Mouse (Mus musculus) embryonic facial prominence, embryonic 15.5 days (tissue): ENCODE data around the gene Gm20388. TPM values are rescaled to one million over a fixed set of nuclear protein-coding genes. Genes with fewer than 3 reads are reported as not detected.
"Not testable (repeated sequence)": the region's sequence is repeated elsewhere in the genome, so short reads cannot be mapped to it uniquely, and the experiment has no call there.

ENCODE experiments used
- ATAC-seq: fragments of 200-750 bp; cut with Nextera tagmentation; 2 replicates; pipeline ENCODE4 v1.8.0; 2017; ENCODE audit warnings: low read depth, moderate TSS enrichment; ENCODE audit not compliant: insufficient number of reproducible peaks, low FRiP score, low TSS enrichment
- H3K27ac ChIP-seq: fragments of 300-500 bp; sonication (generic); replicated peaks from 2 replicates; pipeline ENCODE4 v1.5.1; 2015; ENCODE audit warnings: mild to moderate bottlenecking, inconsistent platforms
- H3K27me3 ChIP-seq: fragments of 300-500 bp; sonication (generic); 2 replicates; pipeline ENCODE4 v1.6.1; 2015; ENCODE audit warnings: inconsistent platforms
- H3K36me3 ChIP-seq: fragments of 300-500 bp; sonication (generic); 2 replicates; pipeline ENCODE4 v1.6.1; 2015; ENCODE audit warnings: mild to moderate bottlenecking, inconsistent platforms
- H3K4me1 ChIP-seq: fragments of 300-500 bp; sonication (generic); 2 replicates; pipeline ENCODE4 v1.6.1; 2015; ENCODE audit warnings: inconsistent platforms
- H3K4me2 ChIP-seq: fragments of 300-500 bp; sonication (generic); replicated peaks from 2 replicates; pipeline ENCODE4 v1.6.1; 2015; ENCODE audit warnings: mild to moderate bottlenecking, inconsistent platforms
- H3K4me3 ChIP-seq: fragments of 300-500 bp; sonication (generic); replicated peaks from 2 replicates; pipeline ENCODE4 v1.5.1; 2015; ENCODE audit warnings: mild to moderate bottlenecking, inconsistent platforms
- H3K9ac ChIP-seq: fragments of 300-500 bp; sonication (generic); 2 replicates; pipeline ENCODE4 v1.6.1; 2015; ENCODE audit warnings: inconsistent platforms
- H3K9me3 ChIP-seq: fragments of 300-500 bp; sonication (generic); replicated peaks from 2 replicates; pipeline ENCODE4 v1.6.1; 2016; ENCODE audit warnings: inconsistent platforms
- WGBS: fragments of 180-500 bp; shearing (Covaris S2); methylation state at CpG from one replicate; pipeline ENCODE4 v1.1.7; 2015; 5-methylcytosine and 5-hydroxymethylcytosine counted together
- polyA plus RNA-seq: library from polyadenylated mRNA; unstranded; fragments of >200 nt; fragmentation: Nextera tagmentation; extraction: Ambion mirVana; gene quantifications from 2 replicates; pipeline ENCODE4 v1.2.1, GENCODE M21; 2015

Gene Gm20388
- polyA plus RNA-seq, 1 experiment from 2014 or later: 8.0 TPM

DNA sequence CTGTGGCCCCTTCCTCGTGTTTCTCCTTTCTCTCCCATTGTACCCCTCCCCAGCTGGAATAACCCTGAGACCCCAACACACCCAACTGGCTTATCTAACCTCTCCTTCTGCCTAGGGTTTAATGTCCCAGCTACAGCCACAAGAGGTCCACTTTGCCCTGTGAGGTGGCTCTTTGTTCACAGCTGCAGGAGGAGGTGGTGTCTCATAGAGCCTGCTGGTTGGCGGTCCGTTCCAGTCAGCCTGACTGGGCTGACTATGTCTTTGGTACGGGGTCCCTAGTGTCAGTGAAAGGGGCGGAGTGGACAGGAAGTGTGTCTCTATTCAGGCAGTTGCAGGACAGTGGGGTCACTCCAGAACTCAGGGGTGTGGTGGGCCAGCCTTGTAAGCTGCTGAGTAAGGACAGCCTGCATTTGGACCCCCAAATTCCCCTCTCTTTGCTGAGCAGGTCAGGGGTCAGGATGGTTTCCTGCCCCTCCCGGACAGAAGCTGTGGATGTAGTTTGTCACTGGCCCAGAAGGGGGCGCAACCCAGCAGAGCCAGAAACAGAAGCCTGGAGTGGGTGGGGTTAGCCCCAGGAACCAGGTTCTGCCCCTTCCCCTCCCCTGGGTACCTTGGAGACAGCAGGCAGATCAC lies 453.6 kb downstream of the Gm20388 start:
- H3K4me2 ChIP-seq: no peak overlapping the region
- no peak overlapping the region for H3K9ac ChIP-seq
- H3K4me3 ChIP-seq: no peak overlapping the region
- ATAC-seq: no peak
- H3K27ac ChIP-seq: no peak overlapping the region; the same call in 1 of the 2 replicates
- H3K9me3 ChIP-seq: no peaks in the 10 kb centered on the region
- WGBS: 43% methylated on average over 7 of the region's 7 CpGs
- peaks cover 47% of the 10 kb centered on the region for H3K4me1 ChIP-seq
- H3K36me3 ChIP-seq: no peaks in the 10 kb centered on the region
- no peaks in the 10 kb centered on the region for H3K27me3 ChIP-seq

DNA sequence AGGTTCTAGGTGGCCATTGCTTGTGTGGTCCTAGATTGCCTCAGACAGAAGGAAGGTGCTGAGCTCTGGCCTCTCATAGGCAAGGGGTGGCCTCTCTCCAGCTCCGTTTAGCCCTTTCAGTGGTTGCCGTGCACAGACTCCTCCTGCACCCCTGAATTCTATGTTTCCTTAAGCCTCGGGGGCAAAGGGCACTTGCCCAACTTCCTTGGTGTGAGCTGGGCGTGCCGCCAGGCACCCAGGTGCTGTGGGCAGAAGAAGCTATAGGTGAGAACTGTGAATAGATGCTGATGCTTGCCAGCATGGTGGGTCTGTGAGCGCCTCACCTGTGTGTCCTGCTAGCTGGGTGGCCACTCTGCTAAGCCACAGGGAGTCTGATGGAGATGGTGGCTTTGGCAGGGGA lies 456.2 kb downstream of the Gm20388 start:
- Histone ChIP-seq H3K36me3 (no peaks in the 10 kb centered on the region), H3K4me1 (peaks cover 55% of the 10 kb centered on the region), H3K4me3 (no peak overlapping the region), H3K27ac (no peak overlapping the region), H3K27me3 (no peaks in the 10 kb centered on the region), H3K4me2 (no peak overlapping the region), H3K9ac (no peak overlapping the region), H3K9me3 (no peaks in the 10 kb centered on the region)
- 76% methylated on average over 6 of the region's 6 CpGs for WGBS
- ATAC-seq: no peak

DNA sequence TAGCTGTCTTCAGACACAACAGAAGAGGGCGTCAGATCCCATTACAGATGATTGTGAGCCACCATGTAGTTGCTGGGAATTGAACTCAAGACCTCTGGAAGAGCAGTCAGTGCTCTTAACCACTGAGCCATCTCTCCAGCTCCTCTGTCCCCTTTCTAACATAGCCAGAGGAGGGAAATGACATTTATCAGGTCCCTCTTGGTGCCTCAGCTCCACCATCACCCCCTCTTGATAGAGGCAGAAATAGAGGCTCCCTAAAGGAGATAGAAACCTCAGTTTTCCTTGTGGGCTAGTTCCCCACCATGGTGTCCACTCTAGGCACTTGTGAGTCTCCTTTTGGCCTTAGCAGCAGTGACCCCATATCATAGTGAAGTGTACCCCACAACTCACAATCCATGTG lies 457.6 kb downstream of the Gm20388 start:
- 69% methylated on average over 1 of the region's 1 CpGs for WGBS
- not testable (repeated sequence) for H3K9ac ChIP-seq, H3K36me3 ChIP-seq, H3K27me3 ChIP-seq, H3K4me2 ChIP-seq, H3K4me3 ChIP-seq, ATAC-seq, H3K9me3 ChIP-seq
- Histone ChIP-seq H3K4me1 (peaks cover 52% of the 10 kb centered on the region), H3K27ac (peak overlapping the region; percentile 78)

DNA sequence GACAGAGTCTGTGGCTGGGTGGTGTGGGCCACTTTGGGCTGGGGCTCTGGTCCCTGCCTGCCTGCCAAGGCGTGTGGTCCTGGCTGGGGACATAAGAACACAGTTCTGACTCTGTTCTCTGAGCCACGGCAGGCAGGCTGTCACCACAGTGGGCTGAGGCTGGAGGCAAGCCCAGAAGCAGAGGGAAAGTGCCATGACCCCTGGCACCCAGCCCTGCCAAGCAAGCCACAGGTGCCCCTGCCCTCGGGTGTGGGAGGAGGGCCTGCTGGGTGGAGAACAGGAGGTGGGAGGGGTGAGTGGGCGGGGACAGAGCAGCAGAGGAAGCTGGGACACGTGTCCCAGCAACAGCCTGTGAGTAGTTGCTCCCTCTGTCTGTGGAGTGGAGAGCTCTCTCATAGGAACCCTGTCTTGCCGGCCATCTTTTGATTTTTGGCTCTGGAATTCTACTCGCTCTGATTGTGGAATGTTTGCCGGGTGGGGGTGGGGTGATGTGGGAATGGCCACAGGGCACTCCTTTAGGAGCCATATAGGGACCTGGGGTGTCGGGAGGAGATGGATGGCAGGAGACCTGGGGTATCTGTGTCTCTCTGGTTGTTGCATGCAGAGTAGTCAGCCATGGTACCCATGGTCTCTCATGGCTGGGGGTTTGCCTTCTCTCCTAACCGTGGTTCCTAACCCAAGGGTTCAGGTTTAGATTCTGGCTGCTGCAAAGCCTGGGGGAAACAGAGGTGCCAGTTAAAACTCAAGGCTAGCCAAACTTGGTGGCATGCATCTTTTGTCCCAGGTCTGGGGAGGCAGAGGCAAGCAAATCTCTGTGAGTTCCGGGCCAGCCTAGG lies 458.4 kb downstream of the Gm20388 start:
- Histone ChIP-seq H3K4me2 (peak overlapping the region; percentile 21; the same call in 1 of the 2 replicates), H3K4me3 (no peak overlapping the region), H3K9me3 (no peaks in the 10 kb centered on the region), H3K27ac (peak overlapping the region; percentile 78), H3K4me1 (peaks cover 53% of the 10 kb centered on the region), H3K36me3 (no peaks in the 10 kb centered on the region), H3K27me3 (no peaks in the 10 kb centered on the region), H3K9ac (no peak overlapping the region)
- WGBS: 22% methylated on average over 11 of the region's 11 CpGs
- ATAC-seq: peak; percentile 81

DNA sequence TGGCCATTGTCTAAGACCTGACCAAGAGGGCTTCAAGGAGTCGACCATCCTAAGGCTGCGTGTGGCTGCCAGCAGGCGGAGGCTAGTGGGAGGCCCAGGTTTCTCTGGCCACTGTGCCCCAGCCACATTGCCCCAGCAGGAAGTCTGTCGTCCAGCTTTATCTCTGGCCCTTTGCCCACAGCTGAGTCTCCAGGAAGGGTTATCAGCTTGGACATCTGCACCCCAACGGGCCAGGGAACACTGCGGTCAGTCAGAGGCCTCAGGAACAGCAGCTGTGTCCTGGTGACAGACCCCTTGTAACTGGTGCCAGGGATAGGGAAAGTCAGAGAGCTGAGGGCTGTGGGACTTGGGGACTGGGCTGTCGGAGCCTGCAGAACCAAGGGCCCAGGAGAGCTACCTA lies 459.3 kb downstream of the Gm20388 start:
- H3K36me3 ChIP-seq: no peaks in the 10 kb centered on the region
- no peaks in the 10 kb centered on the region for H3K9me3 ChIP-seq
- WGBS: 65% methylated on average over 7 of the region's 7 CpGs
- ATAC-seq: no peak
- H3K4me2 ChIP-seq: no peak overlapping the region
- H3K4me1 ChIP-seq: peaks cover 55% of the 10 kb centered on the region
- H3K4me3 ChIP-seq: no peak overlapping the region
- no peak overlapping the region for H3K27ac ChIP-seq
- H3K27me3 ChIP-seq: no peaks in the 10 kb centered on the region
- H3K9ac ChIP-seq: no peak overlapping the region

DNA sequence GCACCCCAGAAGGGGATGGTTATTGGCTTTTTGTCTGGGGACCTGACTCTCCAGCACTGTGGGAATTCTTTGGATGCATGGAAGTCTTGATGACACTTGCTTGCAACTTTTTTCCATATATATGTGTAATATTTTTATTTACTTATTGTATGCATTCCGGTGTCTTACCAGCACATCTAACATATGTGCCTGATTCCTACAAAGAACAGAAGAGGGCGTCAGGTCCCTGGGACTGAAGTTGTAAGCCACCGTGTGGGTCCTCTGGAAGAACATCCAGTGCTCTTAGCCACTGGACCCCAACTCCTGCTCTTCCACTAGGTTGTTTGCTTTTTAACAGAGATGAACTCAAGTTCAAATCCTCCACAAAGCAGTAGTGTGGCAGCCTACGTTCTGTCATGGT lies 459.8 kb downstream of the Gm20388 start:
- H3K27me3 ChIP-seq: no peaks in the 10 kb centered on the region
- ATAC-seq: no peak
- no peak overlapping the region for H3K9ac ChIP-seq
- peaks cover 59% of the 10 kb centered on the region for H3K4me1 ChIP-seq
- no peak overlapping the region for H3K4me3 ChIP-seq
- 64% methylated on average over 4 of the region's 4 CpGs for WGBS
- no peaks in the 10 kb centered on the region for H3K36me3 ChIP-seq
- H3K9me3 ChIP-seq: no peaks in the 10 kb centered on the region
- no peak overlapping the region for H3K4me2 ChIP-seq
- H3K27ac ChIP-seq: no peak overlapping the region

DNA sequence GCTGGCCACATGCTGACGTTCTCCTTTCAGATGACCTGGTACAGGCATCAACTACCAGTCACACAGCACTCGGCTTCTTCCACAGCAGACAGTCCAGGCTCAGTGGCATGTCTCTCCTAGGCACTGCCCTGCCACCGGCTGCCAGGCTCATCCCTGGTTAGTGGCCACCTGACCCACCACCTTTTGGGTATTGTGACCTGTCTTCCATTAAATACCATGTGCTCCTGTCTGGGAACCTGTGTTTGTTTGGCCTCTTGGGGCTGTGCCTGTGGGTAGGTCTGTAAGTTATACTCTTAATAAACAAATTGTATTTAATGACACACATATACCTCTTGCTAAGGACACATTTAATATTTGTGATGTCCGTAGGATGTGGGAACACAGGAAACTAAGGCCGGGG lies 460.5 kb downstream of the Gm20388 start:
- no peak overlapping the region for H3K4me3 ChIP-seq
- no peaks in the 10 kb centered on the region for H3K27me3 ChIP-seq
- no peak overlapping the region for H3K4me2 ChIP-seq
- H3K4me1 ChIP-seq: peaks cover 63% of the 10 kb centered on the region
- no peak overlapping the region for H3K9ac ChIP-seq
- 74% methylated on average over 5 of the region's 5 CpGs for WGBS
- ATAC-seq: no peak
- no peaks in the 10 kb centered on the region for H3K36me3 ChIP-seq
- no peaks in the 10 kb centered on the region for H3K9me3 ChIP-seq
- H3K27ac ChIP-seq: no peak overlapping the region

DNA sequence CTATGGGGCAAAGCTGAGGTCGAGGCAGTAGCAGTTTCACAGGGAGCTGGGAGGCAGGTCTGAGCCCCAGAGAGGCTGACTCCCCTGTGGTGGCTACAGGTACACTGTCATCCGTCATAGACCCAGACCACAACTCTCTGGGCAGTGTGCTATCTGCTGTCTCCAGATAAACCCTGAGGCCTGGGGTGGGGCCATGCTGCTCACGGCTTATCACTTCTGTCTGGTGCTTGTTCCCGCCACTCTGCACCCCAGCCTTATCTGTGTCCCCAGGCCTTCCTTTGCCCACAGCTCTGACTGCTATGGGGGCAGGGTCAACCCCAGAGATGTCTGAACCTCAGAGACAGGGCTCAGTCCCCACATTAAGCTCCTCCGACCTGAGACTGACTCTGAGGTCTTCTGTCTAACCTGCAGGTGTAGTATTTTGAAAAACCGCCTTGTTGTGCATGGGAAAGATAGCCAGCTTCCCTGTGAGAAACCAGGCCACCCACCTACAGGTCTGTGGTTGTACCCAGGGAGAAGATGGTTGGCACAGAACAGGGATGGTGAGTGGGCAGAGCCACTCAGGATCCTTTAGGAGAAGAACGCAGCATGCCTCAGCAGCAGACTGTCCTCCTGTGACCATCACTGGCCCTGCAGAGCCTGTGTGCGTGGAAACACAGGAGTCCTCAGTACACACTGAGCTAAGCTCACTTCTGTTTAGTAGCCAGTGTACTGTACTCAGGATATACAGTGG lies 461.2 kb downstream of the Gm20388 start:
- no peak overlapping the region for H3K27ac ChIP-seq
- no peak overlapping the region for H3K4me3 ChIP-seq
- H3K27me3 ChIP-seq: no peaks in the 10 kb centered on the region
- 75% methylated on average over 8 of the region's 8 CpGs for WGBS
- no peak overlapping the region for H3K9ac ChIP-seq
- H3K36me3 ChIP-seq: no peaks in the 10 kb centered on the region
- H3K4me2 ChIP-seq: no peak overlapping the region
- ATAC-seq: no peak
- H3K4me1 ChIP-seq: peaks cover 67% of the 10 kb centered on the region
- H3K9me3 ChIP-seq: no peaks in the 10 kb centered on the region

DNA sequence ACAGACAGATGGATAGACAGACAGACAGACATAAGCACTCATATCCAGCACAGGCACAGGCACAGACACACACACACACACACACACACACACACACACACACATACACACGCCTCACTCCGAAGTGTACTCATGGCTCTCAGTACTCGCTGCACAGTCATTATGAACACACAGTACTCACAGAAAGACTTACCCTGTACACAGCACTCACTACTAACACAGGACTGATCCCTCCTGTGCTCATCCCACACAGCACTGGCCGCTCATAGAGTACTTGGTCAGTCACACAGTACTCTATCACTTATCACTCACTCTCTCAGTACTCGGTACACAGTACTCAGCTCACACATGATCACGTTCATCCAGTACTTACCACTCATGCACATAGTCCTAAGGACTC lies 462.0 kb downstream of the Gm20388 start:
- 91% methylated on average over 6 of the region's 6 CpGs for WGBS

DNA sequence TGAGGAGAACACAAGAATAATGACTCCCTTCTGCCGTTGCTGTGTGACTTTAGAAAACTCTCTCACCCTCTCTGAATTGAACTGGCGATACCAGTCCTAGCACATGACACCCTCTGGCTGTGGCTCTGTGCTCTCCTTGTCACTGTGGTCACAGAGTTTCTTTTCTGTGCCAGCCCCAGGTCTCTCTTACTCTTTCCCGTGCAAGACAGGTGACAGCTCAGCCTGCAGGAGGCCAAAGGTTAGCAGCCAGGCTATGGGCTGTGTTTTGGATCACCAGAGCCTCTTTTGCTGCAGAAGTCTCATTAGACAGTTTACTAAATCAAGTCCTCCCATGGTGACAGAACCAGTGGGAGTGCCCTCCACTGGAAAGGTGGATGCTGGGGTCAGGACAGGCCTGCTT lies 463.0 kb downstream of the Gm20388 start:
- ATAC-seq: no peak
- no peak overlapping the region for H3K4me3 ChIP-seq
- WGBS: 62% methylated on average over 3 of the region's 3 CpGs
- H3K36me3 ChIP-seq: no peaks in the 10 kb centered on the region
- no peaks in the 10 kb centered on the region for H3K27me3 ChIP-seq
- no peak overlapping the region for H3K9ac ChIP-seq
- H3K4me1 ChIP-seq: peaks cover 71% of the 10 kb centered on the region
- H3K27ac ChIP-seq: 0 out of 2 replicates have a peak overlapping the region, but pooled peaks have one; percentile 39
- no peaks in the 10 kb centered on the region for H3K9me3 ChIP-seq
- H3K4me2 ChIP-seq: no peak overlapping the region

More for the DNA sequence above, 462.0 kb downstream of the Gm20388 start:
- no peaks in the 10 kb centered on the region for H3K9me3 ChIP-seq
- no peak overlapping the region for H3K27ac ChIP-seq
- peaks cover 67% of the 10 kb centered on the region for H3K4me1 ChIP-seq
- no peak overlapping the region for H3K4me3 ChIP-seq
- ATAC-seq: no peak
- no peaks in the 10 kb centered on the region for H3K36me3 ChIP-seq
- H3K9ac ChIP-seq: no peak overlapping the region
- no peak overlapping the region for H3K4me2 ChIP-seq
- H3K27me3 ChIP-seq: no peaks in the 10 kb centered on the region

DNA sequence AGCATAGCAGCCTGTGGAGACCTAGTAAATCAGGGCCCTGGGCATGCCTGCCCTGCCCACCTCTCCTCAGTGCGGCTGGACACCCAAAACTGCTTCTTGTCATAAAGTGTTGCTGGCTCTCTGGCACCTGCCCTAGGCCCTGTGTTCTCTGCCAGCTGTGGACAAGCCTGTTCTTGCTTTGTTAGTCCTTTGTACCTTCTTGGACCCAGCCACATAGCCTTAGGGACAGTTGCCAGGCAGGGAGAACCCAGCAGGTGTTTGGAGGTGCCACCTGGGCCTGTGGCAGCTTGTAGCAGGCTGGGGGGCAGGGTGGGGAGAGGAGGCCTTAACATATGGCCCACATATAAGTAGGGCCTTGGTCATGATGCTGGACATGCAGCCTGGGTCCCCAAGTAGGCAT lies 463.4 kb downstream of the Gm20388 start:
- no peaks in the 10 kb centered on the region for H3K36me3 ChIP-seq
- H3K4me3 ChIP-seq: no peak overlapping the region
- WGBS: 77% methylated on average over 1 of the region's 1 CpGs
- H3K27me3 ChIP-seq: no peaks in the 10 kb centered on the region
- H3K9ac ChIP-seq: no peak overlapping the region
- H3K9me3 ChIP-seq: no peaks in the 10 kb centered on the region
- no peak overlapping the region for H3K4me2 ChIP-seq
- no peak for ATAC-seq
- H3K27ac ChIP-seq: peak overlapping the region; percentile 39; the same call in 1 of the 2 replicates
- H3K4me1 ChIP-seq: peaks cover 71% of the 10 kb centered on the region
